Mouse (Mus musculus): ENCODE measurements at regions not wholly inside any gene's neighbourhood (a gene's known extent, or its start where the extent isn't known, plus 50 kb on each side); places are given as distances from the start of the nearest gene placed in this dataset.

DNA sequence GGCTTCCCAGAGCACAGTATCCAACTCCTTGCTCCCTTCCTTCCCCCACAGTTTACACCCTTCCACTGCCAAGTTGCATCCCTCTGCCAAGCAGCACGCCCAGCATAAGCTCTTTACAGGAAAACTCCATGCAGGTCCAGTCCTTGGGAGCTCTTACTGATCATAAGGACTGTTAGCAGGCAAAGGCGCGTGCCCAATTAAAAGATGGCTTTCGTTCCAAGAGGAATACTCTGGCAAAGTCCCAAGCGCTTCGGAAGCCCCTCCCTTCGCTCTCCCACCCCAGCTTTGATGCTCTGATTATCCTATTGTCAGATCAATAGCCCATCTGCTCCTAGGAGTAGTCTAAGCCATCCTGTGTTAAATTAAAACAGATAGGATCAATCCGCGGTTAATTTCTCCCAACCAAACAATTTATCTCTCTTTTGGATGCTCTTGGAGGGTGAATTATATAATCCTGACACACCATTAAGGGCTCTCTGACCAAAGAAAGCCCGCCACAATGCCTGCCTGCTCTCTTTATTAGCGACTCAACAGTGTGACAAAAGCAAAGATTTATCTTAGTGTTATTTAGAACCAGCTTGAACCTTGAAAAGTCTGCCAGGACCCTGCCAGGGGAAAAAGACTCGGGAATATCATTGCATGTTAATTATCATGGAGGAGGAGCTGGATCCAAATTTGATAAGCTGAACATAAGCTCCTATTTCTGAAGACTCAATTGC is 312.5 kb downstream of the Gsdmc2 start:
- no peak for TF ChIP-seq GATA4 (IDR thresholded peaks at IDR 0.05; ENCODE audit: insufficient replicate concordance, low read length)

DNA sequence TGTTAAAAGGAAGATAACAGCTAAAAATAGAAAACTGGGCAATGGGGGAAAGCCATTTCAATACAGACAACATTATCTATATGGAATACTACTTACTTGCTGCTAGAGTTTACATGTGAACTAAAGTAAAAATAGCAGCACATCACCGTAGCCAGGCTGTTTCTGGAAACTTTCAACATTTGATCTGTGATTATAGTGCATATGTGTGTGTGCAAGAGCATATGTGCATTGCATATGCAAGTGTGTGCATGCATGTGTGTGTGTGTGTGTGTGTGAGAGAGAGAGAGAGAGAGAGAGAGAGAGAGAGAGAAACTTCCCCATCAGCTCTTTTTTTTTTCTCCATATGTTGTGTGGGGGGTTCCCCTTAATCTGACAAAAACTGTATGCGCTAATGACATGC is 317.7 kb downstream of the Gsdmc2 start:
- TF ChIP-seq GATA4 (IDR thresholded peaks at IDR 0.05; ENCODE audit: insufficient replicate concordance, low read length) = no peak

DNA sequence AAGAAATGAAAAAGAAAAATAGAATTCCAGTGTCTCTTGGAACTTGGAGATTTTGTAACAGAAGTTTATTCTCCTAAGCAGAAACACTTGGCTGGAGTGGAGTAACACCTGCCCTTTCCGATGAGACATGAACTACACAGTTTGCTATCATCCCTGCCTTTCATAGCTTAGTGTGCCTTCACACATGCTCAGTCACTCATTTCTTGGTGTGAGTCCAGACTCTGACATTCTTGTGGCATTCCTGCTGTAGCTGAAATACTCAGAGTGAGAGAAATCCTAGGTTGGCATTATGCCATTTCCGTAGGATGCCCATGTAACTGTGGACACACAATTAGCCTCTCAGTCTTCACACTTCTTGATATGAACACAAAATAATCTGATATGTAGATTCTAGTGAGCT is 318.2 kb downstream of the Gsdmc2 start:
- no peak for TF ChIP-seq GATA4 (IDR thresholded peaks at IDR 0.05; ENCODE audit: insufficient replicate concordance, low read length)

DNA sequence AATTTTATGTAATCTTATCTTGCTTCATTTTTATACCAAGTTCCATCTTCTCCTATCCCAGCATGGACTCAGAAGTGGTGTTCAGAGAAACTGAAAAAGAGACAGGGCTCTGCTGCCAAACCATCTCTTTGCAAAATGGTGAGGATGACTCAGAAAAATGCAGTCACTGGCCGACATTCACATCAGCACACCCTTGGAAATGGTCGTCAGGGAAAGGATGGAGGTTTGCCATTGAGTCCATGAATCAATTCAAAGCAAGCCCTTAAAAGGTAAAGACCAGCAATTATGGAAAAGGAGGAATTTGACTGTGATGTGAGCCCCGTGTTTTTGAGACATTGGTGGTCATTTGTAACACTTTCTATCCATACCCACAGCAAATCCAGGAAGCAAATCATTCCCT is 327.7 kb downstream of the Gsdmc2 start:
- TF ChIP-seq GATA4 (IDR thresholded peaks at IDR 0.05; ENCODE audit: insufficient replicate concordance, low read length) = no peak

DNA sequence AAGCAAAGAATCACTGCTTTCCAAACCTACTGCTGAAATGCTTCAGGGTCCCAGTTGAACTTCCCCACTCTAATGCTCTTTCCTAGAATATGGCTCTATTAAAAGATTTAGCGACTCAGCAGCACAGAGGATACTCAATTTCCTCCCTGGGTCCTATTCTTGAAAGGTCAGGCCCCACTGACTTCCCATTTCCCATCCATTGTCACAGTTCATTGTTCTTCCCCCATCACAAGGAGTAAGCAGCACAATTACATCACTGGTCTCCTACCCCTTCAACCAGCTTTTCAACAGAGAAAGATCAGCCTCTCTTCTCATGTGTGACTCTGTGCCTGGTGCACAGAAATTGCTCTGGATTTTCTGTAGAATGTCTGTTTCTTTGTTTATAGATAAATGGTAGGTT is 344.5 kb downstream of the Gsdmc2 start:
- no peak for TF ChIP-seq GATA4 (IDR thresholded peaks at IDR 0.05; ENCODE audit: insufficient replicate concordance, low read length)

DNA sequence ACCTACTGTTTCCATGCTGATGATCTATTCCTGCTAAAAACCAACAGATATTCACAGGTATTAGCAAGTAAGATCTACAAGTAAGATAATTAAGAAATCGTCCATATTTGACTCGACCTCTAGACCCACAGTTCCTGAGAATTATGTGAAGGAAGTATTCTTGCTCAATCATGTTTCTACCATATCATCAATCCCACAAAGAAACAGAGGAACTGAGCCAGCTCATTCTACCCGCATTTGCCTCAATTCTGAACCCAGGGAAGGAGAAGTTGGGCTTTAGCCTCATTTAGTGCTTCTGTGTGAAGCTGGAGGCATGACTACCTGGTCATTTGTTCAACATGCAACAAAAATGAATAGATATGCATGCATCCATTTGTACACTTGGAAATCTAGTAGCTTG is 346.5 kb downstream of the Gsdmc2 start:
- TF ChIP-seq GATA4 (IDR thresholded peaks at IDR 0.05; ENCODE audit: insufficient replicate concordance, low read length) = no peak

DNA sequence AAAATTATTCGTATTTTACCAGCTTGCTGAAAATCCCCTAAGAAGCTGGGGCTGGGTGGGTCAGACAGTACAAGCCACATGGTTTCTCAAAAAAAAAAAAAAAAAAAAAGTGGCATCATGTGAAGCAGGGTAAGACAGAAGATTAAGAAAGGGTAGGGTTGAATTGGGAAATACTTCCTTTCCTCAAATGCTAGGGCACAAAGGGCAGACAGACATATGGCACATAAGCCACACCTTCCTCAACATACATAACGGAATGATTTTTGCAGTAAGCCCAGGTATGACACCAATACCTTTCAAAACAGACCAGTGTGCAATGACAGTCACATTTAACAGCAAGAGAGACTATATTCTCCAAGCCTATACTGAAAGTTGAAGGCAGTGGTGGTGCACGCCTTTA is 347.8 kb downstream of the Gsdmc2 start:
- TF ChIP-seq GATA4 (IDR thresholded peaks at IDR 0.05; ENCODE audit: insufficient replicate concordance, low read length) = no peak

DNA sequence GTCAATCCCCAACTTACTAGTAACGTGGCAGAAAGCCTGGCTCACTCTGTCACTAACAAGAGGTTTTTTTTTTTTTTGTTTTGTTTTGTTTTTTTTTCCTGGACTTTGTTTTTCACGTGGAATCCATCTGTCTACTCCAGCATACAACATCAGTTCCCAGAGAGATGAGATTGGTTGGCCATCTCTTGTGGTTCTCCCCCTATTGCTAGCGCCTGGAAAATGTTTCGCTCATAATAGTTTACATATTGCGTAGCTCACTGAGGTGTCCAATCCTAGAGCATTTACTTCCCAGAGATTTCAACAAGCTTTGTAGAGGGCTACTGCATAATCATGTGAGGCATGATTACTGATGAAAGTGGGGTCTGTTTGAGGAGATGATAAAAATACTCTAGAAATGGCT is 360.1 kb downstream of the Gsdmc2 start:
- TF ChIP-seq GATA4 (IDR thresholded peaks at IDR 0.05; ENCODE audit: insufficient replicate concordance, low read length) = no peak

DNA sequence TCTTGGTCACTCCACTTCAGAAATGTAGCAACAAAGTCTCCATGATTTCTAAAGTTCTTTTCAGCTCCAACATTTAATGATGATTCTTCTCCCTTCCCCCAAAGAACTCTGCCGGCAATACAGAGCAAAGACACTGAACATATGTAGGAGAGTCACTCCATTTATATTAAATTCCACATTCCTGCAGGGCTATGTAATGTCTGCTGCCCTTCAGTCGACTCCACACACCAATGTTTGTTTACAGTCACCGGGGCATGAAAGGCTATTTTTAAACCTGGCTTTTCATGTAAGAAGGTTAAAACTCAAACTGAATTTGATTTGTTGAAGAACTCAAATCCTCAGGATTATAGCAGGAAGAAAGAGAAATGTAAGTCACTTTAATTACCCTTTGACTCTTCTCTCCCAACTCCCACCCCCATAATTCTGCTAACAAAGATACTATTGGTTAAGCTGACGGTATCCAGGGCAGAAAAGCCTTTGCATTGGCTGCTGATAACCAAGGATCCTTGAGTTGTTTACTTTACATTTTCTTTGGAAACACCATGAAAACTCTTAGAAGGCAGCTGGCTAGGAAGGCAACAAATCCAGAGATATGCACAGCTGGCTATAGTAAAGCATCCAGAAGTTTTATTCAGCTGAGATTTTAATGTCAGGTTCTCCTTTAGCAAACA is 360.6 kb downstream of the Gsdmc2 start:
- no peak for TF ChIP-seq GATA4 (IDR thresholded peaks at IDR 0.05; ENCODE audit: insufficient replicate concordance, low read length)

DNA sequence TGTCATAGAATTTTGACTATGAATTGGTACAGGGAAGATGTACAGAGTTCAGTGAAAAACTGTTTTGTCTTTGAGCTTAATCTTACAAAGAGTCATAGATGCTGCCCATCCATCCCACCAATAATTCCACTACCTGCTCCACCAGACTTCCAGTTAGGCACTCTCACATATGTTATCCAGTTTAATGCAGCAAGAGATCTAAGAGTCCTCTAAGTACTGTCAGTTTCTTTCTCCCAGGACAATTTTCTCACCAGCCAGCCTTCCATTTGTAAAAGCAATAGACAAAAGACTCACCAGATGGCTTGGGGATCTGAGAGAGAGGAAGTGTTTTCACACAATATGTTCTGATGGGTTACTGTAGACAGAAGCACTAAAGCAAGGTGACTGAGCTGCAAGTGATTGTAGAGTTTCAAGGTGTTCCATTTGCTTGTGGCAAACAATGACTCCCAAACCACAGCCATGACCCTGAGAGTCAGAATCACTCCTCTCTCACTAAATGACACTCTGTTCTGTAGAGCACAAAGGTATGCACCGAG is 365.6 kb downstream of the Gsdmc2 start:
- no peak for TF ChIP-seq GATA4 (IDR thresholded peaks at IDR 0.05; ENCODE audit: insufficient replicate concordance, low read length)

DNA sequence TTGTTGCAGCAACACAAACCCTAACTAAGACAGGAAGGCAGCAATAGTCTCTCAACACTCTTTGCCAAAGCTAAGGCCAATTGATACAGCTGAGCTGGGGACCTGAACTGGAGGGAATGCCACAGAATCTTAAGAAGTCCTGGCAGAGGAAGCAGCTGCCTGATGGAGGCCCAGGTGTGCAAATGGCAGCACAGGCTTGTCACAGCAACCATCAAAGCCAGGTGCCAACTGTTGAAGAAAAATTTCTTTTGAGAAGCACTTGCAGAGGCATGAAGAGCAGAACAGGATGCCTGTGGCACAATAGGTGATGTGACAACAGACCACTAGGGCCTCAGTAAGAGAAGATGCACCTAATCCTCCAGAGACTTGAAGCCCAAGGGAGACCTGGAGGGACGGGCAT is 378.1 kb downstream of the Gsdmc2 start:
- TF ChIP-seq GATA4 (IDR thresholded peaks at IDR 0.05; ENCODE audit: insufficient replicate concordance, low read length) = no peak

DNA sequence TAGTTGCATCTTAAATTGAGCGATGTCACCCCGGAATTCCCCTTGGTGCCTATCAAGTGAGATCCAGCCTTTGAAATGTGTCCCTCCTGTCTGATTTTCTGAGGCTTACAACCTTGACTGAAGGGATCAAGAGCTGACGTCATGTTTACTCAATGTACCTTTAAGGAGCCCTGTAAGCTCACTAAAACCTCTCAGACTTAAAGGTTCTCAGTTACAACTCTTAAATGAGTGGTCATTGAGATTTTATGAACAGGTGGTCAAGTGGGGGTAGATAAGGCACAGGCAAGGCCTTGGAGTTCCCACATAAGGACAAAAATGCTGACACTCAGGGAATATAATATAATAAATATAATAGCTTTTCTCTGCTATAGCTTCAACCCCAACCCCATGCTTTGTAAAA is 392.4 kb downstream of the Gsdmc2 start:
- TF ChIP-seq GATA4 (IDR thresholded peaks at IDR 0.05; ENCODE audit: insufficient replicate concordance, low read length) = no peak

DNA sequence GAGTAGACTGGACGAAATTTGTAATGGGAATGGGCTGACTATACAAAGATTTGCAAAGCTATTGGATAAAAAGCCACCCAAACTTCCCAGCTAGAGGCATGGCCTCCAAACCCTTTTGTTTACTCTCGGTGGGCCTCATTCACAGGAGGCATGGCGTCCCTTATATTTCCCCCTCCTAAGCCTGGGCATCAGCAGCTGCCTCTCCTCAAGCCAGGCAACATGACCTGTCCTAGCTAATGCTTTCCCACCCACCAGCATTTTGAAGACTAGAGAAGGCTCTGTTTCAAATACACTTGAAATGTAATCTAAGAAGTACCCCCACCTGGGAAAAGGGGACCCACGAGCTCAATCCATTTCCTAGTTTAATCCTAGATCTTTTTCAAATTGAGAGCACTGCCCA is 398.7 kb downstream of the Gsdmc2 start:
- no peak for TF ChIP-seq GATA4 (IDR thresholded peaks at IDR 0.05; ENCODE audit: insufficient replicate concordance, low read length)

DNA sequence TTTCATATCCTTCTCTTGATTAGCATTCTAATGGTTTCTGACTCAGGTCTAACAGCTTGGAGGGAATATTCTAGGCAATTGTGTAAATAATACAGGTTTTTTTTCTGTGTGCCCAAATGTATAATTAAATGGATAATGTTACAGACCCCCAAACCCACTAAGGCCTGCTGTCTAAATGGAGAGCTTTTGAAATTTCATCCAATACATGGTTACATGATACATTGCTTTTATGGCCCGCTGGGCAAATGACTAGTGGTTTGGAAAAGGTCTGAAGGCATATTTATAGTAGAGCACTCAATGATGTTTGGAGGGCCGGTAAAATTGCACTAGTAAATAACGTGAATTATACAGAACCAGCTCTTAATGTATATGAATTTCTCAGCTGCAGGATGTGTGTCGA is 400.0 kb downstream of the Gsdmc2 start:
- TF ChIP-seq GATA4 (IDR thresholded peaks at IDR 0.05; ENCODE audit: insufficient replicate concordance, low read length) = no peak

DNA sequence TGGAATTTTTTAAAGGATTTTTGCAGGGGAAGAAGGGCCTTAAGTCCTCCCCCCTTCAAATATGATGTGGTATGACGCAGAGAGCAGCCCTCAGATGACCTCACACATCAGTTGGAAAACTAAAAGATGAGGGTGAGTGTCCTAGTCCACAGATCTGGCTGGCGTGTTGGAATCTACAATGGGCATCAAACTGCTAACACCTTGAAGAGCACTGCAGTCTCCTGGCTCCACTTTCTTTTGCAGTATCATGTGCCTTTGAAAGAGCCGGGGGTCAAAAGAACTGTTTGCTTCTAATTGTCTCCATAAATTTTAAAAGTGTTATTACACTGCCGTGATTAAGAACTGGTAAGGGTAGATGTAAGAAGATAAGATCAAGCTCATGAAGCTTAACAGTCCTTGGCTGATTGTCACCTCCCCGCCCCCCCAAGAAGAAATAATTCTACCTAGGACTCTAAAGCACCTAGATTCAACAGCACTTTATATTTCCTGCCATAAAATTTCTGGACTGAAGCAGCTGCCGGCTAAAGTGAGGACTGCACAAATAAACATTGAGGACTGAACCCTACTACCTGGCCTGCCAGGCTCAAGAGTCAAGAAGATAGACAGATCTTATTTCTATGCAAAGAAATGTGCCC is 402.7 kb downstream of the Gsdmc2 start:
- TF ChIP-seq GATA4 (IDR thresholded peaks at IDR 0.05; ENCODE audit: insufficient replicate concordance, low read length) = no peak

DNA sequence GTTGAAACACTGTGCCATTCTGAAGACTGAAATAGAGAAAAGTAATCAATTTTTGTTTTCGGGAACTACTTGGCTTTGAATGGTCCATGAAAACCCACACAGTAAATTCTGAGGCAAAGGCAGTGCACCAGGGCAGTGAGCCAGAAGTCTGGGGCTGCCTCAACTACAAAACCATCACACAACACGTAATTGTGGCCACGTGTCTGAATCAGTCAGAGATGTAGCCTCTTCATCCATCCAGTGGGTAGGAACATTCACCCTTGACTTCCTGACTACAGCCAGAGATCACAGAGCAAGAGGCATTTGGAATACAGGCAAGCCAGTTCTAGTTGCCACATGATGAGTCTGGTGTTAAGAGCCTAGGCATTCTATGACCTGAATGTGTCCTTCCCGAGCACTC is 432.3 kb downstream of the Gsdmc2 start:
- no peak for TF ChIP-seq GATA4 (IDR thresholded peaks at IDR 0.05; ENCODE audit: insufficient replicate concordance, low read length)
